ENCODE assay signal across 20 mouse cellular contexts in genomic region chr11:87991806-87992205, GRCm38 (mm10).
"Had no signal": no experiment of that assay in that cellular context is flagged by ENCODE, and none has a peak within 500 bp of the region (broad histone marks: within the 10 kb centered on the region; RNA-seq: fewer than 3 reads in every experiment).

No protein-coding gene starts in this region.

- H3K27me3 ChIP-seq: intestine, embryonic 15.5 days; kidney, embryonic 15.5 days; liver, embryonic 15.5 days; midbrain, embryonic 13.5 days; neural tube, embryonic 15.5 days had no signal

- H3K27ac ChIP-seq: intestine, embryonic 15.5 days; kidney, embryonic 15.5 days; liver, embryonic 15.5 days; midbrain, embryonic 10.5 days; midbrain, embryonic 13.5 days; neural tube, embryonic 15.5 days had no signal

- ATAC-seq: intestine, embryonic 15.5 days; midbrain, embryonic 13.5 days; midbrain, embryonic 16.5 days had no signal

- H3K4me2 ChIP-seq: intestine, embryonic 15.5 days; kidney, embryonic 15.5 days; liver, embryonic 11.5 days; liver, embryonic 15.5 days; midbrain, embryonic 13.5 days; neural tube, embryonic 15.5 days had no signal

- H3K4me3 ChIP-seq: intestine, embryonic 15.5 days; kidney, embryonic 15.5 days; liver, embryonic 15.5 days; megakaryocyte, embryonic 14.5 days; midbrain, embryonic 10.5 days; midbrain, embryonic 13.5 days; myocyte; neural tube, embryonic 15.5 days had no signal

- DNase-seq: kidney, adult 11 months; kidney, adult 8-10 months; kidney, postnatal 10 days; kidney, postnatal 36 days; left cerebral cortex, postnatal 4 days; lung, adult 2 months; right cerebral cortex, adult 18-20 months; right cerebral cortex, postnatal 14 days; right cerebral cortex, postnatal 4 days; thymus, postnatal 25 days had no signal

- H3K36me3 ChIP-seq: intestine, embryonic 15.5 days; kidney, embryonic 15.5 days; liver, embryonic 15.5 days; midbrain, embryonic 10.5 days; midbrain, embryonic 13.5 days; neural tube, embryonic 15.5 days had no signal

- H3K9me3 ChIP-seq: intestine, embryonic 15.5 days; kidney, embryonic 15.5 days; liver, embryonic 15.5 days; midbrain, embryonic 10.5 days; midbrain, embryonic 13.5 days; neural tube, embryonic 15.5 days had no signal

- H3K9ac ChIP-seq: intestine, embryonic 15.5 days; kidney, embryonic 15.5 days; liver, embryonic 15.5 days; midbrain, embryonic 13.5 days; neural tube, embryonic 15.5 days had no signal
